ENCODE assay signal across 1 mouse cellular context in the genomic region with DNA sequence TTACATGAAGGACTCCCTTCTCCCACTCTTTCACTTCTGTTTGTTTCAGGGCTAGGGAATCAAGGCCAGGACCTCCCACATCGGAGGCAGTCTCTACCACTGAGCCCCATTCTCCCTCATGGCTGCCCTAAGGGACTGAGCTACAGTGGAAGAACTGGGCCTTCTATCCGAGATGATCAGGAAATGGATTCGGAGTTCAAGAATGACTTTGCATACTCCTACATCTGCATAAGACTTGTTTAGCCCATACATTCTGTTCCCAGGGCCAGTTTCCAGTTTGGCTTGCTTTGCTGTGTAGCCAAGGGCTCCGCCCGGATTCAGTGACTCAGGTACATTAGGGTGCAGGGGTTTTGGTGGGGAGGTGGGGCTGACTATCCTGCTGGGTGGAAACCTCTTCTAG.
TF ChIP-seq lines count a peak whose summit lies in the region.

No protein-coding gene starts in this region.

TF ChIP-seq in ES-E14, 5 proteins besides CTCF, POLR2A, EP300 and RAD21:
- TF ChIP-seq ZNF384 (IDR thresholded peaks at IDR 0.05; ENCODE audit: low read depth, low read length), result no peak
- TF ChIP-seq HCFC1 (IDR thresholded peaks at IDR 0.05; ENCODE audit: borderline replicate concordance, insufficient read depth, low read length), result no peak
- TF ChIP-seq CHD2 (IDR thresholded peaks at IDR 0.05; ENCODE audit: low read depth, low read length), result no peak
- no peak for TF ChIP-seq MAFK (IDR thresholded peaks at IDR 0.05; ENCODE audit: insufficient read depth, low read depth, low read length)
- TF ChIP-seq ZC3H11A (IDR thresholded peaks at IDR 0.05; ENCODE audit: borderline replicate concordance, low read depth, low read length), result no peak
